Mouse (Mus musculus): ENCODE data around the gene Diras2.

GRCm38 (mm10) chr13:52474807-52475206, 56.3 kb downstream of the Diras2 start:
- TF ChIP-seq CTCF (IDR thresholded peaks at IDR 0.05; ENCODE audit: low read depth, low read length) (no peak), GATA1 (IDR thresholded peaks at IDR 0.05; ENCODE audit: borderline replicate concordance, low read length) (no peak)
